Mouse (Mus musculus) stomach, postnatal 0 days (tissue): ENCODE data around the gene Tmed6.

ENCODE experiments used
- CTCF ChIP-seq: IDR thresholded peaks from 2 replicates; pipeline ENCODE4 v1.5.1; 2016; ENCODE audit warnings: antibody characterized with exemption, low read depth, mild to moderate bottlenecking, moderate library complexity
- EP300 ChIP-seq: optimal IDR thresholded peaks from 2 replicates; pipeline ENCODE3; 2016; ENCODE audit warnings: antibody characterized with exemption

- TF ChIP-seq EP300 (no peak), CTCF (no peak)
These were observed 13.4 kb downstream of the Tmed6 start for GRCm38 (mm10) chr8:107052046-107052445.
